In the genomic region with DNA sequence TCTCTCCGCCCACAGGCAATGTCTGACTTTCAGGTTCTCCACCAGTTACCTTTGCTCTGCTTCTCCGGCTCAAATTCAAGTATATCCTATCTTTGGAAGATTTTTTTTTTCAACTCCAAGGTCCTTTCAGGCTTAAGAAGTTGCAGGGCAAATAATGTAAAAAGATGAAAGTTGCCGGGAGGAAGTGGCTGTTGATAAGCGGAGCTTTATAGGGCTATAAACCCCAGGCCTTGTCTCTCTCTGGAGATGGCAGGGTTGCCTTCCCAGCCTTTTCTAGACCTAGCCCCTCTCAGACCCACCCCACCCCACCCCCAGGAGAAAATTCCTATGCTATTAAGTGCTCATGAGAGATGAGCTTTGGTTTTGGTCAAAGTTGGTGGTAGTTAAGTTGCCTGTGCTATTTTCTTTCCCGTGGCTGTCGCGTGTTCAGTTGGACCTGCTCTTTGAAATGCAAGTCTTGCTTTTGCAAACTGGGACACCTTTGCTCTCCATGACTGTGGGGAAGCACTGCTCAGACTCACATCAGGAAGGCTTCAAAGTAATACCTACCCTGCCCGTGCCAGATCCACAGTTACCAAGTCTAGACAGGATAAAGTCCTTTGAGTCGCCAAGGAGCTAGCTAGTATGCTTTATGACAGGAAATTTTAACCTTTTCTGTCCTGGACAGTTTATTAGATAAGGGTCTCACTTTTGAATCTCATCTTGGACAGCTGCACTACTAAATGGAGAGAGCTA, we compare ENCODE assay signal across 26 mouse cellular contexts. TPM values are rescaled to one million over a fixed set of nuclear protein-coding genes. Genes with fewer than 3 reads are reported as not detected.
"Had no signal": no experiment of that assay in that cellular context is flagged by ENCODE, and none has a peak within 500 bp of the region (broad histone marks: within the 10 kb centered on the region; RNA-seq: fewer than 3 reads in every experiment).

No protein-coding gene starts in this region.

- ATAC-seq: inflammation-experienced regulatory T-cells, adult 6 months; liver, embryonic 12.5 days; midbrain, embryonic 13.5 days; midbrain, embryonic 16.5 days had no signal

- H3K27ac ChIP-seq: kidney, embryonic 15.5 days; layer of hippocampus, adult 2 months; limb, embryonic 10.5 days; limb, embryonic 13.5 days; liver, embryonic 12.5 days; liver, embryonic 15.5 days; midbrain, embryonic 13.5 days; neural tube, embryonic 13.5 days had no signal

- H3K4me1 ChIP-seq: liver, embryonic 12.5 days; liver, embryonic 15.5 days; megakaryocyte, embryonic 14.5 days had no signal

- H3K27me3 ChIP-seq: kidney, embryonic 15.5 days; limb, embryonic 13.5 days; liver, embryonic 12.5 days; liver, embryonic 15.5 days; megakaryocyte, embryonic 14.5 days; neural tube, embryonic 13.5 days had no signal

- H3K4me3 ChIP-seq: kidney, embryonic 15.5 days; layer of hippocampus, adult 2 months; limb, embryonic 10.5 days; limb, embryonic 13.5 days; liver, embryonic 12.5 days; liver, embryonic 15.5 days; megakaryocyte, embryonic 14.5 days; midbrain, embryonic 10.5 days; midbrain, embryonic 13.5 days; myocyte; neural tube, embryonic 13.5 days had no signal

- H3K4me2 ChIP-seq: kidney, embryonic 15.5 days; limb, embryonic 13.5 days; liver, embryonic 12.5 days; liver, embryonic 15.5 days; midbrain, embryonic 13.5 days; neural tube, embryonic 13.5 days had no signal

- H3K9ac ChIP-seq: kidney, embryonic 15.5 days; limb, embryonic 13.5 days; liver, embryonic 12.5 days; liver, embryonic 15.5 days; midbrain, embryonic 13.5 days; neural tube, embryonic 13.5 days had no signal

- H3K36me3 ChIP-seq: kidney, embryonic 15.5 days; limb, embryonic 10.5 days; limb, embryonic 13.5 days; liver, embryonic 12.5 days; liver, embryonic 15.5 days; midbrain, embryonic 10.5 days; midbrain, embryonic 13.5 days; neural tube, embryonic 13.5 days had no signal

- H3K9me3 ChIP-seq: kidney, embryonic 15.5 days; limb, embryonic 10.5 days; limb, embryonic 13.5 days; liver, embryonic 12.5 days; liver, embryonic 15.5 days; midbrain, embryonic 10.5 days; midbrain, embryonic 13.5 days; neural tube, embryonic 13.5 days had no signal

- DNase-seq: kidney, adult 2 months; kidney, postnatal 14 days; kidney, postnatal 4 days; layer of hippocampus, adult 9-11 months; liver; lung, adult 18-20 months; lung, postnatal 14 days; retina, postnatal 1 day; right cerebral cortex, postnatal 25 days; spleen, adult 18-20 months; thymus, adult 2 months; thymus, postnatal 14 days; thymus, postnatal 4 days had no signal

RNA-seq across cellular contexts. Expression of a gene that starts 46.7 kb away (rescaled TPM):
- polyA plus RNA-seq: inflammation-experienced regulatory T-cells, adult 6 months had no signal
